Mouse (Mus musculus): ENCODE data around the gene Txk. TPM values are rescaled to one million over a fixed set of nuclear protein-coding genes. Genes with fewer than 3 reads are reported as not detected.

Txk gene
- polyA plus RNA-seq, 1 experiment from 2014 or later = 0.16 TPM

DNA sequence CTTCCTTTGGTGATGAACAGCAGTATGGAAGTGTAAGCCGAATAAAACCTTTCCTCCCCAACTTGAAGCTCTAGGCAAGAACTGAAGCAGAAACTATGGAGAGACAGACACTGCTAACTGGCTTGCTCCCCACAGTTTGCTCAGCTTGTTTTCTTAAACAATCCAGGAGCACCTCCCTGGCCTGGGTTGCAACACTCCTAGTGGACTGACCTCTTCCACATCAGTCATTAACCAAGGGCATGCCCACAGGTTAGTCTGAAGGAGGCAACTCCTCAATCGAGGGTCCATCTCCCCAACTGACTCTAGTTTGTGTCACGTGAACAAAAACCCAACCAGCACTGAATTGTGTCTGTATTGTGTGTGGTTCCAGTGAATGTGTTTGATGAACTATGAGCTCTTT, 87.7 kb downstream of the Txk start:
- Histone ChIP-seq H3K9me3 (ENCODE audit: control insufficient read depth, low read length) (no peaks in the 10 kb centered on the region), H3K4me3 (ENCODE audit: control insufficient read depth in 1 of 2, insufficient read depth in 1 of 2, low read depth in 1 of 2, low read length in 2 of 2) (no peak overlapping the region), H3K27me3 (ENCODE audit: control insufficient read depth, insufficient read depth, low read length) (no peaks in the 10 kb centered on the region), H3K4me1 (ENCODE audit: control insufficient read depth in 2 of 2, insufficient read depth in 2 of 2, low read length in 2 of 2) (0 out of 4 replicates have a peak, but pooled peaks cover 0 to 4% of the 10 kb centered on the region in 2 experiments), H3K36me3 (ENCODE audit: control insufficient read depth, insufficient read depth, low read length) (no peaks in the 10 kb centered on the region), H3K9ac (ENCODE audit: low read length) (no peak overlapping the region), H3K27ac (replicated peaks in 1 of 2; ENCODE audit: control insufficient read depth in 1 of 2, insufficient read depth in 1 of 2, low read depth in 2 of 2, low read length in 2 of 2) (no peak overlapping the region), H3K4me2 (ENCODE audit: low read length) (no peak overlapping the region)
- 42% methylated on average over 3 of the region's 3 CpGs for WGBS
- ATAC-seq (ENCODE audit: insufficient number of reproducible peaks, insufficient read depth, low FRiP score, low read depth) = no peak

DNA sequence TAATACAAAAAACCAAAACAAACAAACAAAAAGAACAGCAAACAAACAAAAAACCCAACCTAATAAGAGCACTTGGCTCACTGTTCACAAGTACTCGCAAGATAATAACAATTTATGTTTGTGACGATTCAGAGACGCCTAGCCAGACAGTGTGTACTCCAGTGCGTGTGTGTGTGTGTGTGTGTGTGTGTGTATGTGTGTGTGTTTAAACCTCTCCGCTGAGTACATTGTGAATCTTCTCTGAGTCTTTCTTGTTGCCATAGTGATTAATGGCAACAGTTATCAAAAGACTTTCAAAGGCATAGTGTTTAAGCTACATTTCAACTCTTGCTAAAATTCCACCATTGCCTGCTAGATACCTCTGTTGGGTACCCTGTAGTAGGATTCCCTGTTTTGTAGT, 88.5 kb downstream of the Txk start:
- Histone ChIP-seq H3K4me1 (ENCODE audit: control insufficient read depth in 2 of 2, insufficient read depth in 2 of 2, low read length in 2 of 2) (0 out of 4 replicates have a peak, but pooled peaks cover 0 to 4% of the 10 kb centered on the region in 2 experiments), H3K27me3 (ENCODE audit: control insufficient read depth, insufficient read depth, low read length) (no peaks in the 10 kb centered on the region), H3K4me3 (ENCODE audit: control insufficient read depth in 1 of 2, insufficient read depth in 1 of 2, low read depth in 1 of 2, low read length in 2 of 2) (no peak overlapping the region), H3K27ac (replicated peaks in 1 of 2; ENCODE audit: control insufficient read depth in 1 of 2, insufficient read depth in 1 of 2, low read depth in 2 of 2, low read length in 2 of 2) (no peak overlapping the region), H3K9me3 (ENCODE audit: control insufficient read depth, low read length) (no peaks in the 10 kb centered on the region), H3K4me2 (ENCODE audit: low read length) (no peak overlapping the region), H3K9ac (ENCODE audit: low read length) (no peak overlapping the region), H3K36me3 (ENCODE audit: control insufficient read depth, insufficient read depth, low read length) (no peaks in the 10 kb centered on the region)
- WGBS = 91% methylated on average over 5 of the region's 5 CpGs
- ATAC-seq (ENCODE audit: insufficient number of reproducible peaks, insufficient read depth, low FRiP score, low read depth) = no peak

DNA sequence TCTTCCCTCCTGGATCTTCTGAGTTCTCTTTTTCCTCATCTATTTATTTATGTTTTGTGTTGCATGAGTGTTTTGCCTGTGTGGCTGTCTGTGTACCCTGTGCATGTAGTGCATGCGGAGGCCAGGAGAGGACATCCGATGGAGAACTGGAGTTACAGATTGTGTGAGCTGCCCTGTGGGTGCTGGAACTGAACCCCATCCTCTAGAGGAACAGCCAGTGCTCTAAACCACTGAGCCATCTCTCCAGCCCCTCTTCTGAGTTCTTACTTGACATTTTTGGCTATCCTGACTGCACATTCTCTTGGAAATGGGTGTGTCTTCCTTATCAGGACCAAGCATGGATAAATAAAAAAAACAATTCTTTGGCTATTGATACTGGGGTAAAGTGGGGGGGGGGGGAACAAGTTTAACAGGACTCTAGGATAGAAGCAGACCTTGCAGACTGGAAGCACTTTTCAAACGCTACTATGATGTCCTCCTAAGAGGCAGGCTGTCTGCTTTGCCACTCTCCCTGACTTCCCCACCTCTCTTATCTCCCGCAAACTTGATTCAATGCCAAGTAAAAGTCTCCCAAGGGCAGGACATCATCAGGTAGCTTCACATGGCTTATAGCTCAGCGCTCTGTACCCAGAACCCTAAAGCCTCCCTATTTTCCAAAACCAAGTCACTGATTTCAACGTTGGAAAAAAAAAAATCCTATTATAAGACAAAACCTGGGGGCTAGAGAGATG, 91.4 kb downstream of the Txk start:
- 49% methylated on average over 6 of the region's 6 CpGs for WGBS
- Histone ChIP-seq H3K4me1 (ENCODE audit: control insufficient read depth in 2 of 2, insufficient read depth in 2 of 2, low read length in 2 of 2) (0 out of 4 replicates have a peak, but pooled peaks cover 0 to 4% of the 10 kb centered on the region in 2 experiments), H3K4me3 (ENCODE audit: control insufficient read depth in 1 of 2, insufficient read depth in 1 of 2, low read depth in 1 of 2, low read length in 2 of 2) (no peak overlapping the region), H3K9ac (ENCODE audit: low read length) (no peak overlapping the region), H3K9me3 (ENCODE audit: control insufficient read depth, low read length) (no peaks in the 10 kb centered on the region), H3K27ac (replicated peaks in 1 of 2; ENCODE audit: control insufficient read depth in 1 of 2, insufficient read depth in 1 of 2, low read depth in 2 of 2, low read length in 2 of 2) (no peak overlapping the region), H3K36me3 (ENCODE audit: control insufficient read depth, insufficient read depth, low read length) (no peaks in the 10 kb centered on the region), H3K27me3 (ENCODE audit: control insufficient read depth, insufficient read depth, low read length) (no peaks in the 10 kb centered on the region), H3K4me2 (ENCODE audit: low read length) (no peak overlapping the region)
- ATAC-seq (ENCODE audit: insufficient number of reproducible peaks, insufficient read depth, low FRiP score, low read depth) = no peak

DNA sequence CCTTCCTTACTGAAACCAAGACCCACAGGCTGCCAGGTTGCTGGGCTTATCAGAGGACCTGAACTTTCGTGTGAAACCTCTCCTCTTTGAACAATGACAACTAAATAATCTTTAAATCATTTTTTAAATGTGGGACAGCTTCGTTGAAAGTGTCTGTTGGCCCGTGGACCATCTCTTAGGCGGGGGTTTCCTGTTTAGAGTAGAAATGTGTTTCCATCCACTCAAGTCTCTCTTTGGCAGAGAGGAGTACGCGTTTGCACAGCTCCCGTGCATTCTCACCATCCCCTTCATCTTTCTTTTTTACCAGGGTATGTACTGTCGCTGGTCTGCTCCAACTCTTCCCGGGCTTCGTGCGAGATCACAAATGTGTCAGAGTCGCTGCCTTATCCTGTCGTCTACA, 94.2 kb downstream of the Txk start:
- no peaks in the 10 kb centered on the region for H3K9me3 ChIP-seq (ENCODE audit: control insufficient read depth, low read length)
- H3K4me2 ChIP-seq (ENCODE audit: low read length) = no peak overlapping the region
- no peak overlapping the region for H3K4me3 ChIP-seq (ENCODE audit: control insufficient read depth in 1 of 2, insufficient read depth in 1 of 2, low read depth in 1 of 2, low read length in 2 of 2)
- H3K36me3 ChIP-seq (ENCODE audit: control insufficient read depth, insufficient read depth, low read length) = no peaks in the 10 kb centered on the region
- no peak for ATAC-seq (ENCODE audit: insufficient number of reproducible peaks, insufficient read depth, low FRiP score, low read depth)
- 81% methylated on average over 13 of the region's 13 CpGs for WGBS
- 0 out of 4 replicates have a peak, but pooled peaks cover 0 to 4% of the 10 kb centered on the region in 2 experiments for H3K4me1 ChIP-seq (ENCODE audit: control insufficient read depth in 2 of 2, insufficient read depth in 2 of 2, low read length in 2 of 2)
- no peak overlapping the region for H3K9ac ChIP-seq (ENCODE audit: low read length)
- no peaks in the 10 kb centered on the region for H3K27me3 ChIP-seq (ENCODE audit: control insufficient read depth, insufficient read depth, low read length)
- H3K27ac ChIP-seq (replicated peaks in 1 of 2; ENCODE audit: control insufficient read depth in 1 of 2, insufficient read depth in 1 of 2, low read depth in 2 of 2, low read length in 2 of 2) = no peak overlapping the region

DNA sequence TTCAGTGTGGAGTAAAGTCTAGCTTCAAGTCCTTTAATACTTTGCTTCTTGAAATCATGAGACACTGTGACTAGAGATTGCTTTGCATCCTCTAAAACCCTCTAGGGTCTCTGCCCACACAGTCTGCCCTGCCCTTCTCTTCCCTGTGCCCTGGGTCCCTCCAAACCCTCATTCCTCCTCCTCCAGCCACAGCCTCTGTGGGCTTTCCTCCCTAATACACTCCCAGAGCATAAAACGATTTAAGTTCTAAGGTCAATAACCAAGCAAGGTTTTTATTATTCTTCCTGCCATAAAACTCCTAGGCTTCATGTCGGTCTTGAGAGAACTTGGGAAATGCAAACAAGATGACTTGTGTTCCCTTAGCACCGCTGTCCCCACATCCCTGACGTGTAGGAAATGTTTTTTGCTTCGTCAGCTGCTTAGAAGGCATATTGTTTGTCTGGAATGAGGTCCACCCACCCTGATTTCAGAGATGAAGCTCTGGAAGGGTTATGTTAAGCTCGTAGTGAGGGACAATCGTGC, 96.2 kb downstream of the Txk start:
- ATAC-seq (ENCODE audit: insufficient number of reproducible peaks, insufficient read depth, low FRiP score, low read depth) = no peak
- Histone ChIP-seq H3K36me3 (ENCODE audit: control insufficient read depth, insufficient read depth, low read length) (no peaks in the 10 kb centered on the region), H3K27me3 (ENCODE audit: control insufficient read depth, insufficient read depth, low read length) (no peaks in the 10 kb centered on the region), H3K9ac (ENCODE audit: low read length) (no peak overlapping the region), H3K27ac (replicated peaks in 1 of 2; ENCODE audit: control insufficient read depth in 1 of 2, insufficient read depth in 1 of 2, low read depth in 2 of 2, low read length in 2 of 2) (no peak overlapping the region), H3K4me2 (ENCODE audit: low read length) (no peak overlapping the region), H3K4me1 (ENCODE audit: control insufficient read depth in 2 of 2, insufficient read depth in 2 of 2, low read length in 2 of 2) (0 out of 4 replicates have a peak, but pooled peaks cover 0 to 2% of the 10 kb centered on the region in 2 experiments), H3K4me3 (ENCODE audit: control insufficient read depth in 1 of 2, insufficient read depth in 1 of 2, low read depth in 1 of 2, low read length in 2 of 2) (no peak overlapping the region), H3K9me3 (ENCODE audit: control insufficient read depth, low read length) (no peaks in the 10 kb centered on the region)
- WGBS = 67% methylated on average over 7 of the region's 7 CpGs

DNA sequence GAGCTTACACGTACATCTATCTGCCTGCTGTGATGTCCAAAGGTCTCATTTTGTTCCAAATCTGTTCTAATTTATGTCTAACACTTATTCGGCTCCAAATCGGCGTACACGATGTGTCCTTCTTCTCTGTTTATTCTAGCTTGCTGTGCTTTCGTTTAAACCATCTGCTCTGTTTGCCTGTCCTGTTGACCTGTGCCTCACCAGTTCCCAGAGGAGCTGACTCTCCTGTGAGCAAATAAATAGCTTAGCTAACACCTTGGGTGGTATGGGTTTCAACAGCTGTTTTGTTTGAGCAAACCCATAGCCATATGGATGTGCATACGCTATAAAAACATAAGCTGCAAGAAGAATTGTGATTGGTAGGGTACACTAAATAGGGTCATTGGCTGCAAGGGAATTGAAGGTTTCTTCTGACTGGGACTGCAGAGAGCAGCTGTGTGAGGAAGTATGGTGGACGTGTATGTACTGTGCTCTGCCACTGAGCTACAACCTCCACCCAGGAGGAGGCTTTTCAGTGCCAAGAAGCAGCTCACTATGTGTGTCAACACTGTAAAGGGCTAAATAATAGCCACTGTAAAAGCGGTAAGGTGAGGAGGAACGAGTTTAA, 99.4 kb downstream of the Txk start:
- Histone ChIP-seq H3K36me3 (ENCODE audit: control insufficient read depth, insufficient read depth, low read length) (no peaks in the 10 kb centered on the region), H3K9me3 (ENCODE audit: control insufficient read depth, low read length) (no peaks in the 10 kb centered on the region), H3K27me3 (ENCODE audit: control insufficient read depth, insufficient read depth, low read length) (peaks cover 13% of the 10 kb centered on the region), H3K4me1 (ENCODE audit: control insufficient read depth in 2 of 2, insufficient read depth in 2 of 2, low read length in 2 of 2) (peaks cover 0 to 1% of the 10 kb centered on the region in 2 experiments; a peak in 2 of 4 replicates), H3K4me3 (ENCODE audit: control insufficient read depth in 1 of 2, insufficient read depth in 1 of 2, low read depth in 1 of 2, low read length in 2 of 2) (no peak overlapping the region), H3K4me2 (ENCODE audit: low read length) (no peak overlapping the region), H3K9ac (ENCODE audit: low read length) (no peak overlapping the region), H3K27ac (replicated peaks in 1 of 2; ENCODE audit: control insufficient read depth in 1 of 2, insufficient read depth in 1 of 2, low read depth in 2 of 2, low read length in 2 of 2) (no peak overlapping the region)
- no peak for ATAC-seq (ENCODE audit: insufficient number of reproducible peaks, insufficient read depth, low FRiP score, low read depth)
- 77% methylated on average over 10 of the region's 10 CpGs for WGBS

DNA sequence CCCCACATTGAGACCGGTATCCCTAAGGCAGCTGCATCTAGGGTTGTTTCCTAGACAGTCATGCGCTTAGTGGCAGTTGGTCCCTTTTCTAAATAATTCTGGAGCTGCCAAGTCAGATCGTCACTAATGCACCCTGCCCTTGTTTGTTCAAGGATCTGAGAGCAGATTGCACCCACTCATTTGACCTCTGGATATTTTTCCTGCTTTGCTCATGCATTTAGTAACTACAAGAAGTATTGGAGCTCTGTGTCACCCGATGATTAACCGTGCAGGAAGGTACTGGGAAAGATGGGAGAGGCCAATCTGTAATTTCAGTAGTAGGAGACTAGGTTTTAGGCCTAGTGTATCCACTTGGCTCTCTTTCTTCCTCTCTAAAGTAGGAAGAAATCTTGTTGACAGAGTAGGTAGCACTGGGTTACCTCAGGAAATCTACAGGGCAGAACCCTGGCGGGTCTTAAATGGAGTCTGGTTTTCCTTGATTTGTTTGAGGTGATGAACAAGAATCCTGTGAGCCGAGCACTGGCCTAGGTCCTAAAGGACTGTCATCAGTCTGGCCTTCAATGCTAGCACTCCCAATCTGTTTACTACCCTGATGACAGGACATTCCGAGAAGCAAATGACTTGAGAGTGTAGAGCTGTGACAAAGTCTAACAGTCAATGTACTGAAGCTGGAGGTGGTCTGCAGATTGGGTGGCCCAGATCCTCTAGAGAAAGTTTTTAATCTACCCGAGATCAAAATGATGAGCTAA, 103.4 kb downstream of the Txk start:
- Histone ChIP-seq H3K27me3 (ENCODE audit: control insufficient read depth, insufficient read depth, low read length) (peaks cover 39% of the 10 kb centered on the region), H3K27ac (replicated peaks in 1 of 2; ENCODE audit: control insufficient read depth in 1 of 2, insufficient read depth in 1 of 2, low read depth in 2 of 2, low read length in 2 of 2) (no peak overlapping the region), H3K9me3 (ENCODE audit: control insufficient read depth, low read length) (no peaks in the 10 kb centered on the region), H3K4me3 (ENCODE audit: control insufficient read depth in 1 of 2, insufficient read depth in 1 of 2, low read depth in 1 of 2, low read length in 2 of 2) (no peak overlapping the region), H3K4me2 (ENCODE audit: low read length) (no peak overlapping the region), H3K36me3 (ENCODE audit: control insufficient read depth, insufficient read depth, low read length) (no peaks in the 10 kb centered on the region), H3K4me1 (ENCODE audit: control insufficient read depth in 2 of 2, insufficient read depth in 2 of 2, low read length in 2 of 2) (peaks cover 3 to 8% of the 10 kb centered on the region in 2 experiments; a peak in 3 of 4 replicates), H3K9ac (ENCODE audit: low read length) (no peak overlapping the region)
- no peak for ATAC-seq (ENCODE audit: insufficient number of reproducible peaks, insufficient read depth, low FRiP score, low read depth)
- WGBS = 74% methylated on average over 9 of the region's 9 CpGs
